In genomic region chr16:92301989-92302388, GRCm38 (mm10) we compare ENCODE assay signal across 8 mouse cellular contexts. TPM values are rescaled to one million over a fixed set of nuclear protein-coding genes. Genes with fewer than 3 reads are reported as not detected.
DNase-seq lines count a peak whose midpoint lies in the region; ATAC-seq and TF ChIP-seq lines count a peak whose summit lies in the region.

No protein-coding gene starts in this region.

- no peaks in the 10 kb centered on the region for H3K79me2 ChIP-seq in CH12.LX (replicated peaks; ENCODE audit: control insufficient read depth, extremely low read depth, insufficient read depth, poor library complexity, severe bottlenecking)

- no peak for ATAC-seq in erythroblast, adult 5-6 weeks (replicated peaks; ENCODE audit: low FRiP score, poor library complexity, severe bottlenecking)
- ATAC-seq in forebrain, embryonic 14.5 days, result no peak
- no peak for ATAC-seq in intestine, embryonic 14.5 days (replicated peaks; ENCODE audit: low FRiP score, low TSS enrichment, low read depth)
- ATAC-seq in midbrain, embryonic 14.5 days (ENCODE audit: low FRiP score, low TSS enrichment), result no peak

- no peak for TF ChIP-seq CTCF in CH12.LX (conservative IDR thresholded peaks at IDR 0.05 in 1 of 2, IDR thresholded peaks at IDR 0.05 in 1 of 2; ENCODE audit: low read depth in 2 of 2, low read length in 2 of 2)

- no peak for TF ChIP-seq RAD21 in CH12.LX (IDR thresholded peaks at IDR 0.05; ENCODE audit: low read depth, low read length)

- in situ Hi-C loops in CH12.LX (cut with MboI; ENCODE audit: low pct_ligation_motif_present, low pct_unique_long_range_greater_than_20kb, low sequenced_read_pairs), result no loop called here

- intact Hi-C loops in left cerebral cortex, postnatal 36 days (cut with DNase I), result loop anchor here (2.0 to 5.0 kb wide), 2 partner anchors 245 to 371 kb away; partner anchors contain the start of genes Gm49711, Mrps6 and Slc5a3

- no peak overlapping the region for H3K27ac ChIP-seq in CH12.LX (ENCODE audit: insufficient read depth, low read depth)
- H3K27ac ChIP-seq in forebrain, embryonic 14.5 days (ENCODE audit: low read depth, low read length), result no peak overlapping the region; the same call in 1 of the 2 replicates
- H3K27ac ChIP-seq in intestine, embryonic 14.5 days (ENCODE audit: low read depth), result peak overlapping the region; percentile 58; the same call in 1 of the 2 replicates
- no peak overlapping the region for H3K27ac ChIP-seq in midbrain, embryonic 14.5 days (replicated peaks; ENCODE audit: low read depth, low read length)

- peak overlapping the region; percentile 69 for H3K4me2 ChIP-seq in CH12.LX (ENCODE audit: insufficient read depth, low read depth, poor library complexity, severe bottlenecking)
- H3K4me2 ChIP-seq in forebrain, embryonic 14.5 days (ENCODE audit: low read length), result peak overlapping the region; percentile 83
- peak overlapping the region; percentile 94 for H3K4me2 ChIP-seq in intestine, embryonic 14.5 days (ENCODE audit: low read length)
- H3K4me2 ChIP-seq in midbrain, embryonic 14.5 days (ENCODE audit: low read length), result peak overlapping the region; percentile 89

- peak overlapping the region; percentile 80 for H3K9ac ChIP-seq in CH12.LX (ENCODE audit: insufficient read depth, low read depth)
- H3K9ac ChIP-seq in forebrain, embryonic 14.5 days (ENCODE audit: low read length), result peak overlapping the region; percentile 82
- peak overlapping the region; percentile 73 for H3K9ac ChIP-seq in intestine, embryonic 14.5 days (ENCODE audit: low read length)
- H3K9ac ChIP-seq in midbrain, embryonic 14.5 days (replicated peaks; ENCODE audit: low read length), result peak overlapping the region; percentile 59

- dilution Hi-C loops in CH12.LX (cut with MboI; ENCODE audit: extremely low pct_ligation_motif_present, extremely low pct_unique_long_range_greater_than_20kb, low sequenced_read_pairs), result no loop called here

- TF ChIP-seq POLR2A in CH12.LX (IDR thresholded peaks at IDR 0.05; ENCODE audit: low read depth, low read length), result no peak

- H3K4me3 ChIP-seq in erythroblast, embryonic 14.5 days (replicated peaks), result peak overlapping the region; percentile 76
- H3K4me3 ChIP-seq in CH12.LX (replicated peaks in 1 of 3; ENCODE audit: low read depth in 2 of 3, low read length in 2 of 3, poor library complexity in 1 of 3), result peak overlapping the region; percentile 66 to 87 (median 73)
- peak overlapping the region; percentile 69 for H3K4me3 ChIP-seq in forebrain, embryonic 14.5 days (ENCODE audit: low read depth, low read length)
- peak overlapping the region; percentile 81 for H3K4me3 ChIP-seq in intestine, embryonic 14.5 days (ENCODE audit: low read depth, low read length)
- peak overlapping the region; percentile 53 for H3K4me3 ChIP-seq in midbrain, embryonic 14.5 days (replicated peaks; ENCODE audit: low read depth, low read length)

- WGBS in forebrain, embryonic 14.5 days, result 24% methylated on average over 5 of the region's 5 CpGs
- 32% methylated on average over 5 of the region's 5 CpGs for WGBS in intestine, embryonic 14.5 days
- WGBS in midbrain, embryonic 14.5 days, result 31% methylated on average over 5 of the region's 5 CpGs

- DNase-seq in CH12.LX (ENCODE audit: extremely low read depth), result no peak
- DNase-seq in forebrain, embryonic 14.5 days (ENCODE audit: low spot score), result peak; percentile 47
- no peak for DNase-seq in intestine, embryonic 14.5 days (ENCODE audit: low spot score)
- peak; percentile 42 for DNase-seq in midbrain, embryonic 14.5 days
- no peak for DNase-seq in layer of hippocampus, postnatal 10 days (ENCODE audit: low spot score in 2 of 2)
- no peak for DNase-seq in left cerebral cortex, postnatal 36 days (ENCODE audit: low spot score in 2 of 2)

- H3K27me3 ChIP-seq in erythroblast, embryonic 14.5 days (ENCODE audit: control insufficient read depth), result no peaks in the 10 kb centered on the region
- no peaks in the 10 kb centered on the region for H3K27me3 ChIP-seq in CH12.LX (replicated peaks)
- no peaks in the 10 kb centered on the region for H3K27me3 ChIP-seq in forebrain, embryonic 14.5 days (replicated peaks; ENCODE audit: control insufficient read depth, insufficient read depth, low read length)
- no peaks in the 10 kb centered on the region for H3K27me3 ChIP-seq in intestine, embryonic 14.5 days (replicated peaks; ENCODE audit: control insufficient read depth, insufficient read depth, low read length)
- H3K27me3 ChIP-seq in midbrain, embryonic 14.5 days (ENCODE audit: control insufficient read depth, insufficient read depth, low read length), result no peaks in the 10 kb centered on the region

- peaks cover 37% of the 10 kb centered on the region for H3K4me1 ChIP-seq in erythroblast, embryonic 14.5 days (ENCODE audit: control insufficient read depth)
- H3K4me1 ChIP-seq in CH12.LX (ENCODE audit: control insufficient read depth in 1 of 2, insufficient read depth in 2 of 2), result peaks cover 11 to 57% of the 10 kb centered on the region in 2 experiments
- H3K4me1 ChIP-seq in forebrain, embryonic 14.5 days (ENCODE audit: control insufficient read depth, insufficient read depth, low read length), result peaks cover 12% of the 10 kb centered on the region
- peaks cover 16% of the 10 kb centered on the region for H3K4me1 ChIP-seq in intestine, embryonic 14.5 days (replicated peaks; ENCODE audit: control insufficient read depth, insufficient read depth, low read length)
- H3K4me1 ChIP-seq in midbrain, embryonic 14.5 days (ENCODE audit: control insufficient read depth, insufficient read depth, low read length), result peaks cover 20% of the 10 kb centered on the region

- TF ChIP-seq EP300 in CH12.LX (IDR thresholded peaks at IDR 0.05; ENCODE audit: low read length), result no peak

- H3K36me3 ChIP-seq in erythroblast, embryonic 14.5 days (ENCODE audit: control insufficient read depth), result peaks cover 15% of the 10 kb centered on the region
- peaks cover 13 to 25% of the 10 kb centered on the region in 2 experiments for H3K36me3 ChIP-seq in CH12.LX (replicated peaks in 1 of 2; ENCODE audit: control insufficient read depth in 1 of 2, insufficient read depth in 1 of 2, low read length in 1 of 2)
- H3K36me3 ChIP-seq in forebrain, embryonic 14.5 days (ENCODE audit: control insufficient read depth, insufficient read depth, low read length), result peaks cover 18% of the 10 kb centered on the region
- peaks cover 20% of the 10 kb centered on the region for H3K36me3 ChIP-seq in intestine, embryonic 14.5 days (ENCODE audit: control insufficient read depth, insufficient read depth, low read length)
- H3K36me3 ChIP-seq in midbrain, embryonic 14.5 days (ENCODE audit: control insufficient read depth, insufficient read depth, low read length), result peaks cover 18% of the 10 kb centered on the region

- H3K9me3 ChIP-seq in erythroblast, embryonic 14.5 days (ENCODE audit: control insufficient read depth, low read length), result no peaks in the 10 kb centered on the region
- no peaks in the 10 kb centered on the region for H3K9me3 ChIP-seq in CH12.LX (replicated peaks; ENCODE audit: low read length)
- no peaks in the 10 kb centered on the region for H3K9me3 ChIP-seq in forebrain, embryonic 14.5 days (replicated peaks; ENCODE audit: control insufficient read depth, low read length)
- no peaks in the 10 kb centered on the region for H3K9me3 ChIP-seq in intestine, embryonic 14.5 days (ENCODE audit: control insufficient read depth, low read length)
- H3K9me3 ChIP-seq in midbrain, embryonic 14.5 days (ENCODE audit: control insufficient read depth, low read length), result no peaks in the 10 kb centered on the region

RNA-seq across cellular contexts. Expression of gene Smim11, which starts 0.9 kb away (rescaled TPM):
- 0.94 and 1.2 TPM in 2 replicates for polyA plus RNA-seq in erythroblast, embryonic 14.5 days (2012)
- total RNA-seq in erythroblast, adult 5-6 weeks (2015; ENCODE audit: low replicate concordance), result 15.3 and 15.4 TPM in 2 replicates
- total RNA-seq in erythroblast, adult 5-6 weeks (2017; ENCODE audit: low replicate concordance), result 26.5 and 32.6 TPM in 2 replicates
- 85.8 and 121 TPM in 2 replicates for total RNA-seq in CH12.LX (2012; rRNA removed)
- 93.0 and 97.4 TPM in 2 replicates for total RNA-seq in CH12.LX (2014; rRNA removed)
- polyA plus RNA-seq in CH12.LX (2012; ENCODE audit: insufficient read length, low read depth), result 125 and 127 TPM in 2 replicates
- polyA plus RNA-seq in forebrain, embryonic 14.5 days (2014; fragmentation: Nextera tagmentation; extraction: Ambion mirVana), result 95.3 and 110 TPM in 2 replicates
- 130 and 134 TPM in 2 replicates for polyA plus RNA-seq in intestine, embryonic 14.5 days (2014; fragmentation: Nextera tagmentation; extraction: Ambion mirVana)
- 71.6 and 75.9 TPM in 2 replicates for polyA plus RNA-seq in midbrain, embryonic 14.5 days (2014; fragmentation: Nextera tagmentation; extraction: Ambion mirVana)
- total RNA-seq in layer of hippocampus, postnatal 10 days (2021), result 10 to 100 TPM; 20.4 to 22.9 TPM
- total RNA-seq in left cerebral cortex, postnatal 36 days (2021), result 10 to 100 TPM; 15.8 to 16.2 TPM

RNA-seq across cellular contexts. Expression of gene Kcne2, which starts 9.8 kb away (rescaled TPM):
- not detected in 2 replicates for polyA plus RNA-seq in erythroblast, embryonic 14.5 days (2012)
- 0.63 TPM in 1 of 2 replicates, not detected in the other for total RNA-seq in erythroblast, adult 5-6 weeks (2015; ENCODE audit: low replicate concordance)
- not detected in 2 replicates for total RNA-seq in erythroblast, adult 5-6 weeks (2017; ENCODE audit: low replicate concordance)
- total RNA-seq in CH12.LX (2012; rRNA removed) (not detected in 2 replicates), CH12.LX (2014; rRNA removed) (not detected in 2 replicates)
- polyA plus RNA-seq in CH12.LX (2012; ENCODE audit: insufficient read length, low read depth), result not detected in 2 replicates
- polyA plus RNA-seq in forebrain, embryonic 14.5 days (2014; fragmentation: Nextera tagmentation; extraction: Ambion mirVana), result 17.6 and 19.4 TPM in 2 replicates
- 0.18 and 0.22 TPM in 2 replicates for polyA plus RNA-seq in intestine, embryonic 14.5 days (2014; fragmentation: Nextera tagmentation; extraction: Ambion mirVana)
- 0.53 and 3.0 TPM in 2 replicates for polyA plus RNA-seq in midbrain, embryonic 14.5 days (2014; fragmentation: Nextera tagmentation; extraction: Ambion mirVana)
- 1 to 10 TPM in 1 of 2 experiments, not detected in 1; 2.7 TPM for total RNA-seq in layer of hippocampus, postnatal 10 days (2021)
- total RNA-seq in left cerebral cortex, postnatal 36 days (2021), result under 1 TPM in 1 of 2 experiments, not detected in 1; 0.17 TPM

RNA-seq across cellular contexts. Expression of gene Fam243, which starts 19.3 kb away (rescaled TPM):
- polyA plus RNA-seq in erythroblast, embryonic 14.5 days (2012), result not detected in 2 replicates
- not detected in 2 replicates for total RNA-seq in erythroblast, adult 5-6 weeks (2015; ENCODE audit: low replicate concordance)
- not detected in 2 replicates for total RNA-seq in erythroblast, adult 5-6 weeks (2017; ENCODE audit: low replicate concordance)
- total RNA-seq in CH12.LX (2012; rRNA removed), result not detected in 2 replicates
- not detected in 2 replicates for total RNA-seq in CH12.LX (2014; rRNA removed)
- polyA plus RNA-seq in CH12.LX (2012; ENCODE audit: insufficient read length, low read depth), result not detected in 2 replicates
- polyA plus RNA-seq in forebrain, embryonic 14.5 days (2014; fragmentation: Nextera tagmentation; extraction: Ambion mirVana), result 0.13 TPM in 1 of 2 replicates, not detected in the other
- polyA plus RNA-seq in intestine, embryonic 14.5 days (2014; fragmentation: Nextera tagmentation; extraction: Ambion mirVana), result not detected in 2 replicates
- polyA plus RNA-seq in midbrain, embryonic 14.5 days (2014; fragmentation: Nextera tagmentation; extraction: Ambion mirVana), result not detected in 2 replicates
- not detected for total RNA-seq in layer of hippocampus, postnatal 10 days (2021)
- total RNA-seq in left cerebral cortex, postnatal 36 days (2021), result not detected

RNA-seq across cellular contexts. Expression of gene Kcne1, which starts 57.3 kb away (rescaled TPM):
- polyA plus RNA-seq in erythroblast, embryonic 14.5 days (2012), result not detected in 2 replicates
- total RNA-seq in erythroblast, adult 5-6 weeks (2015; ENCODE audit: low replicate concordance), result not detected in 2 replicates
- 0.26 TPM in 1 of 2 replicates, not detected in the other for total RNA-seq in erythroblast, adult 5-6 weeks (2017; ENCODE audit: low replicate concordance)
- not detected in 2 replicates for total RNA-seq in CH12.LX (2012; rRNA removed)
- 0.48 TPM in 1 of 2 replicates, not detected in the other for total RNA-seq in CH12.LX (2014; rRNA removed)
- 0.26 TPM in 1 of 2 replicates, not detected in the other for polyA plus RNA-seq in CH12.LX (2012; ENCODE audit: insufficient read length, low read depth)
- 0.10 TPM in 1 of 2 replicates, not detected in the other for polyA plus RNA-seq in forebrain, embryonic 14.5 days (2014; fragmentation: Nextera tagmentation; extraction: Ambion mirVana)
- polyA plus RNA-seq in intestine, embryonic 14.5 days (2014; fragmentation: Nextera tagmentation; extraction: Ambion mirVana), result 0.32 TPM in 1 of 2 replicates, not detected in the other
- 0.07 TPM in 1 of 2 replicates, not detected in the other for polyA plus RNA-seq in midbrain, embryonic 14.5 days (2014; fragmentation: Nextera tagmentation; extraction: Ambion mirVana)
- not detected for total RNA-seq in layer of hippocampus, postnatal 10 days (2021)
- not detected for total RNA-seq in left cerebral cortex, postnatal 36 days (2021)

Comparison
In these comparisons a context has a peak if more than half of its experiments do, and no peak if none do; other contexts are left out.
1. DNase-seq: peak in forebrain, embryonic 14.5 days (single experiment) and midbrain, embryonic 14.5 days (single experiment); none in CH12.LX (single experiment), intestine, embryonic 14.5 days (single experiment), layer of hippocampus, postnatal 10 days (0 of 2) and left cerebral cortex, postnatal 36 days (0 of 2).
2. RNA of gene Smim11, which starts 0.9 kb away (polyA plus RNA-seq): 130 to 134 TPM in intestine, embryonic 14.5 days, 125 to 127 TPM in CH12.LX, 95.3 to 110 TPM in forebrain, embryonic 14.5 days and 71.6 to 75.9 TPM in midbrain, embryonic 14.5 days; 0.94 to 1.2 TPM in erythroblast, embryonic 14.5 days; every median in the first group is over 10 times any median in the second.
3. Peak in every context shown above with its lines, with median percentiles within 50 percentile points of each other: H3K4me3 ChIP-seq, H3K4me2 ChIP-seq and H3K9ac ChIP-seq.